Mouse (Mus musculus) intestine, postnatal 0 days (tissue): ENCODE results near the gene Hs1bp3. TPM values are rescaled to one million over a fixed set of nuclear protein-coding genes. Genes with fewer than 3 reads are reported as not detected.
A peak's percentile ranks its signal among the peaks of the same experiment; 100 is the strongest.

Source experiments
- ATAC-seq: fragments of 200-750 bp; cut with Nextera tagmentation; 2 replicates; pipeline ENCODE4 v1.8.0; 2017; ENCODE audit warnings: mild to moderate bottlenecking, moderate TSS enrichment, moderate library complexity
- H3K27ac ChIP-seq: fragments of 300-500 bp; sonication (generic); 2 replicates; pipeline ENCODE4 v1.5.1; 2014; ENCODE audit warnings: mild to moderate bottlenecking, low read depth, low read length, moderate library complexity
- H3K27me3 ChIP-seq: fragments of 300-500 bp; sonication (generic); replicated peaks from 2 replicates; pipeline ENCODE4 v1.6.1; 2014; ENCODE audit warnings: low read length, mixed read lengths; ENCODE audit not compliant: control insufficient read depth, insufficient read depth
- H3K36me3 ChIP-seq: fragments of 300-500 bp; sonication (generic); 2 replicates; pipeline ENCODE4 v1.6.1; 2014; ENCODE audit warnings: mild to moderate bottlenecking, moderate library complexity; ENCODE audit not compliant: control insufficient read depth, insufficient read depth
- H3K4me1 ChIP-seq: fragments of 300-500 bp; sonication (generic); replicated peaks from 2 replicates; pipeline ENCODE4 v1.6.1; 2014; ENCODE audit warnings: antibody characterized with exemption, low read length, mixed read lengths; ENCODE audit not compliant: control insufficient read depth, insufficient read depth
- H3K4me2 ChIP-seq: fragments of 300-500 bp; sonication (generic); replicated peaks from 2 replicates; pipeline ENCODE4 v1.6.1; 2014; ENCODE audit warnings: low read depth, mild to moderate bottlenecking, moderate library complexity
- H3K4me3 ChIP-seq: fragments of 300-500 bp; sonication (generic); 2 replicates; pipeline ENCODE4 v1.5.1; 2014; ENCODE audit warnings: low read depth, low read length
- H3K9ac ChIP-seq: fragments of 300-500 bp; sonication (generic); 2 replicates; pipeline ENCODE4 v1.6.1; 2014; ENCODE audit warnings: mild to moderate bottlenecking, low read depth, low read length
- H3K9me3 ChIP-seq: fragments of 300-500 bp; sonication (generic); 2 replicates; pipeline ENCODE4 v1.6.1; 2016; ENCODE audit warnings: mixed run types; ENCODE audit not compliant: control insufficient read depth
- CTCF ChIP-seq: sonication (generic); IDR thresholded peaks from 2 replicates; pipeline ENCODE4 v1.5.1; 2016; ENCODE audit warnings: low read depth, mild to moderate bottlenecking, control low read depth, antibody characterized with exemption, moderate library complexity
- WGBS: fragments of 180-500 bp; shearing (Covaris S2); extraction: QIAGEN DNeasy Blood & Tissue Kit; methylation state at CpG from one replicate; pipeline ENCODE4 v1.1.7; 2014; 5-methylcytosine and 5-hydroxymethylcytosine counted together
- polyA plus RNA-seq: library from polyadenylated mRNA; unstranded; fragments of >200 nt; fragmentation: Nextera tagmentation; extraction: Ambion mirVana; gene quantifications from 2 replicates; pipeline ENCODE4 v1.2.1, GENCODE M21; 2015

Hs1bp3 gene
- polyA plus RNA-seq, 1 experiment from 2014 or later = 20.5 TPM

- no peak for ATAC-seq
- Histone ChIP-seq H3K9me3 (no peaks in the 10 kb centered on the region), H3K36me3 (peaks cover 40% of the 10 kb centered on the region), H3K4me1 (no peaks in the 10 kb centered on the region), H3K27ac (no peak overlapping the region), H3K4me3 (no peak overlapping the region), H3K9ac (no peak overlapping the region), H3K4me2 (no peak overlapping the region), H3K27me3 (no peaks in the 10 kb centered on the region)
- whole genome bisulfite sequencing = 64% methylated on average over 14 of the region's 14 CpGs
- TF ChIP-seq CTCF = no peak
Observed at GRCm38 (mm10) chr12:8331489-8332173, 18.4 kb downstream of the Hs1bp3 start.

- 78% methylated on average over 5 of the region's 5 CpGs for WGBS
- Histone ChIP-seq H3K4me3 (no peak overlapping the region), H3K36me3 (peaks cover 45% of the 10 kb centered on the region), H3K4me2 (no peak overlapping the region), H3K9ac (no peak overlapping the region), H3K27ac (no peak overlapping the region), H3K9me3 (no peaks in the 10 kb centered on the region), H3K27me3 (no peaks in the 10 kb centered on the region), H3K4me1 (no peaks in the 10 kb centered on the region; the same call in 1 of the 2 replicates)
- ATAC-seq = no peak
- no peak for TF ChIP-seq CTCF
Observed at GRCm38 (mm10) chr12:8332174-8332542, 18.9 kb downstream of the Hs1bp3 start.

GRCm38 (mm10) chr12:8333617-8334016 lies 20.4 kb downstream of the Hs1bp3 start:
- Histone ChIP-seq H3K36me3 (peaks cover 54% of the 10 kb centered on the region), H3K9me3 (no peaks in the 10 kb centered on the region), H3K9ac (no peak overlapping the region), H3K4me1 (no peaks in the 10 kb centered on the region; the same call in 1 of the 2 replicates), H3K27me3 (no peaks in the 10 kb centered on the region), H3K4me3 (no peak overlapping the region), H3K4me2 (no peak overlapping the region), H3K27ac (no peak overlapping the region)
- ATAC-seq = peak; percentile 24; the same call in 1 of the 2 replicates
- TF ChIP-seq CTCF = no peak
- WGBS = 78% methylated on average over 8 of the region's 8 CpGs

- no peaks in the 10 kb centered on the region for H3K9me3 ChIP-seq
- H3K36me3 ChIP-seq = peaks cover 56% of the 10 kb centered on the region
- H3K4me3 ChIP-seq = no peak overlapping the region
- H3K4me2 ChIP-seq = no peak overlapping the region
- ATAC-seq = no peak
- 85% methylated on average over 4 of the region's 4 CpGs for WGBS
- H3K27ac ChIP-seq = no peak overlapping the region
- H3K27me3 ChIP-seq = no peaks in the 10 kb centered on the region
- H3K4me1 ChIP-seq = no peaks in the 10 kb centered on the region; the same call in 1 of the 2 replicates
- H3K9ac ChIP-seq = no peak overlapping the region
- TF ChIP-seq CTCF = no peak
Observed at GRCm38 (mm10) chr12:8334261-8334660, 21.0 kb downstream of the Hs1bp3 start.

- ATAC-seq = no peak
- no peak for TF ChIP-seq CTCF
- WGBS = 95% methylated on average over 2 of the region's 2 CpGs
- H3K27ac ChIP-seq = no peak overlapping the region
- H3K4me1 ChIP-seq = no peaks in the 10 kb centered on the region; the same call in 1 of the 2 replicates
- H3K9ac ChIP-seq = no peak overlapping the region
- no peak overlapping the region for H3K4me2 ChIP-seq
- H3K4me3 ChIP-seq = no peak overlapping the region
- H3K9me3 ChIP-seq = no peaks in the 10 kb centered on the region
- H3K36me3 ChIP-seq = peaks cover 61% of the 10 kb centered on the region
- H3K27me3 ChIP-seq = no peaks in the 10 kb centered on the region
Observed at GRCm38 (mm10) chr12:8335503-8335902, 22.3 kb downstream of the Hs1bp3 start.

GRCm38 (mm10) chr12:8336601-8337285 lies 23.5 kb downstream of the Hs1bp3 start:
- TF ChIP-seq CTCF = no peak
- Histone ChIP-seq H3K9me3 (no peaks in the 10 kb centered on the region), H3K36me3 (peaks cover 63% of the 10 kb centered on the region), H3K9ac (0 out of 2 replicates have a peak overlapping the region, but pooled peaks have one; percentile 0), H3K27me3 (no peaks in the 10 kb centered on the region), H3K4me3 (no peak overlapping the region), H3K4me1 (no peaks in the 10 kb centered on the region; the same call in 1 of the 2 replicates), H3K27ac (no peak overlapping the region), H3K4me2 (no peak overlapping the region)
- WGBS = 84% methylated on average over 10 of the region's 10 CpGs
- no peak for ATAC-seq
